Mouse (Mus musculus) embryonic fibroblast, embryonic 13.5 days (primary cell): ENCODE results near the gene Slc9a9. TPM values are rescaled to one million over a fixed set of nuclear protein-coding genes. Genes with fewer than 3 reads are reported as not detected.

Source experiments
- H3K27ac ChIP-seq: 2 replicates; pipeline ENCODE4 v1.5.1; 2012; ENCODE audit warnings: low read length, control low read depth, inconsistent platforms; ENCODE audit not compliant: insufficient read depth
- H3K4me1 ChIP-seq: 2 replicates; pipeline ENCODE4 v1.6.1; 2011; ENCODE audit warnings: low read length; ENCODE audit not compliant: control insufficient read depth, insufficient read depth
- H3K4me3 ChIP-seq: 2 replicates; pipeline ENCODE4 v1.5.1; 2011; ENCODE audit warnings: mild to moderate bottlenecking, control low read depth, low read length; ENCODE audit not compliant: insufficient read depth
- CTCF ChIP-seq: IDR thresholded peaks from 2 replicates; pipeline ENCODE4 v1.5.1; 2011; ENCODE audit warnings: mild to moderate bottlenecking, control low read depth, low read length, moderate library complexity, borderline replicate concordance; ENCODE audit not compliant: insufficient read depth
- POLR2A ChIP-seq: IDR thresholded peaks from 2 replicates; pipeline ENCODE4 v1.6.1; 2011; ENCODE audit warnings: low read depth, mild to moderate bottlenecking, control low read depth, low read length, moderate library complexity
- polyA plus RNA-seq: library from polyadenylated mRNA; stranded (reverse); fragments of >200 nt; gene quantifications from 2 replicates; pipeline ENCODE4 v1.2.4, GENCODE M21; 2011; ENCODE audit warnings: low read depth; ENCODE audit not compliant: missing spikeins, insufficient read length

Gene Slc9a9
- polyA plus RNA-seq, 1 experiment, result 7.7 TPM

GRCm38 (mm10) chr9:94885151-94885550, 215.4 kb downstream of the Slc9a9 start:
- TF ChIP-seq CTCF (no peak), POLR2A (no peak)
- Histone ChIP-seq H3K4me3 (no peak overlapping the region), H3K4me1 (no peaks in the 10 kb centered on the region), H3K27ac (no peak overlapping the region)

GRCm38 (mm10) chr9:94889647-94890046, 219.9 kb downstream of the Slc9a9 start:
- no peak for TF ChIP-seq CTCF
- no peak for TF ChIP-seq POLR2A

GRCm38 (mm10) chr9:94895882-94896281, 226.2 kb downstream of the Slc9a9 start:
- TF ChIP-seq POLR2A, result no peak
- TF ChIP-seq CTCF, result no peak
- H3K4me1 ChIP-seq, result no peaks in the 10 kb centered on the region
- no peak overlapping the region for H3K27ac ChIP-seq
- H3K4me3 ChIP-seq, result no peak overlapping the region

More at GRCm38 (mm10) chr9:94889647-94890046, 219.9 kb downstream of the Slc9a9 start:
- H3K27ac ChIP-seq, result no peak overlapping the region
- no peak overlapping the region for H3K4me3 ChIP-seq
- no peaks in the 10 kb centered on the region for H3K4me1 ChIP-seq

GRCm38 (mm10) chr9:94904180-94904579, 234.5 kb downstream of the Slc9a9 start:
- Histone ChIP-seq H3K27ac (no peak overlapping the region), H3K4me3 (no peak overlapping the region), H3K4me1 (no peaks in the 10 kb centered on the region)
- TF ChIP-seq POLR2A, result no peak
- no peak for TF ChIP-seq CTCF

GRCm38 (mm10) chr9:94907020-94907610, 237.4 kb downstream of the Slc9a9 start:
- TF ChIP-seq POLR2A (no peak), CTCF (no peak)
- H3K4me1 ChIP-seq, result no peaks in the 10 kb centered on the region
- no peak overlapping the region for H3K4me3 ChIP-seq

GRCm38 (mm10) chr9:94912071-94912470, 242.4 kb downstream of the Slc9a9 start:
- no peak overlapping the region for H3K27ac ChIP-seq
- TF ChIP-seq CTCF (no peak), POLR2A (no peak)
- no peaks in the 10 kb centered on the region for H3K4me1 ChIP-seq
- H3K4me3 ChIP-seq, result no peak overlapping the region

More at GRCm38 (mm10) chr9:94907020-94907610, 237.4 kb downstream of the Slc9a9 start:
- H3K27ac ChIP-seq, result no peak overlapping the region

GRCm38 (mm10) chr9:94922062-94922461, 252.4 kb downstream of the Slc9a9 start:
- no peak overlapping the region for H3K27ac ChIP-seq
- no peak for TF ChIP-seq CTCF
- TF ChIP-seq POLR2A, result no peak
- no peak overlapping the region for H3K4me3 ChIP-seq
- H3K4me1 ChIP-seq, result no peaks in the 10 kb centered on the region

GRCm38 (mm10) chr9:94925845-94926244, 256.1 kb downstream of the Slc9a9 start:
- H3K27ac ChIP-seq, result no peak overlapping the region
- H3K4me3 ChIP-seq, result no peak overlapping the region
- no peak for TF ChIP-seq POLR2A
- TF ChIP-seq CTCF, result no peak
- H3K4me1 ChIP-seq, result no peaks in the 10 kb centered on the region

- Histone ChIP-seq H3K4me1 (no peaks in the 10 kb centered on the region), H3K27ac (no peak overlapping the region), H3K4me3 (no peak overlapping the region)
- no peak for TF ChIP-seq CTCF
- no peak for TF ChIP-seq POLR2A
These were observed 257.4 kb downstream of the Slc9a9 start for GRCm38 (mm10) chr9:94927101-94927500.

- no peak overlapping the region for H3K27ac ChIP-seq
- H3K4me1 ChIP-seq, result no peaks in the 10 kb centered on the region
- H3K4me3 ChIP-seq, result no peak overlapping the region
- no peak for TF ChIP-seq POLR2A
- no peak for TF ChIP-seq CTCF
These were observed 275.9 kb downstream of the Slc9a9 start for GRCm38 (mm10) chr9:94945569-94946135.
